Comparison of ENCODE assay signal across 8 mouse cellular contexts in genomic region chr8:83740976-83741741, GRCm38 (mm10). TPM values are rescaled to one million over a fixed set of nuclear protein-coding genes. Genes with fewer than 3 reads are reported as not detected.
DNase-seq lines count a peak whose midpoint lies in the region; ATAC-seq and TF ChIP-seq lines count a peak whose summit lies in the region.

Gene Adgre5 (minus strand): TSS chr8:83741326.

- peaks cover 42% of the 10 kb centered on the region for H3K4me1 ChIP-seq in embryonic facial prominence, embryonic 13.5 days
- peaks cover 35% of the 10 kb centered on the region for H3K4me1 ChIP-seq in heart, embryonic 12.5 days (replicated peaks)
- peaks cover 53% of the 10 kb centered on the region for H3K4me1 ChIP-seq in kidney, embryonic 15.5 days

- H3K9me3 ChIP-seq in embryonic facial prominence, embryonic 13.5 days: no peaks in the 10 kb centered on the region
- no peaks in the 10 kb centered on the region for H3K9me3 ChIP-seq in heart, embryonic 12.5 days (replicated peaks)
- H3K9me3 ChIP-seq in kidney, embryonic 15.5 days (replicated peaks): no peaks in the 10 kb centered on the region

- DNase-seq in left cerebral cortex, adult 2 months (ENCODE audit: extremely low spot score in 1 of 2, low spot score in 2 of 2): no peak
- DNase-seq in left cerebral cortex, postnatal 36 days (ENCODE audit: low spot score in 2 of 2): no peak
- DNase-seq in lung, postnatal 25 days (ENCODE audit: low spot score): peak; percentile 91
- peak; percentile 54 for DNase-seq in retina, embryonic 14.5 days (ENCODE audit: low spot score)
- DNase-seq in yolk sac, embryonic 10.5 days (ENCODE audit: low spot score): peak; percentile 69

- H3K36me3 ChIP-seq in embryonic facial prominence, embryonic 13.5 days: no peaks in the 10 kb centered on the region
- H3K36me3 ChIP-seq in heart, embryonic 12.5 days: 0 out of 2 replicates have a peak, but pooled peaks cover 3% of the 10 kb centered on the region
- H3K36me3 ChIP-seq in kidney, embryonic 15.5 days: no peaks in the 10 kb centered on the region

- ATAC-seq in embryonic facial prominence, embryonic 13.5 days (ENCODE audit: insufficient number of reproducible peaks, insufficient read depth, low FRiP score, low TSS enrichment, low read depth): no peak
- ATAC-seq in heart, embryonic 12.5 days (ENCODE audit: insufficient number of reproducible peaks, low FRiP score): peak; percentile 80
- ATAC-seq in kidney, embryonic 15.5 days (replicated peaks; ENCODE audit: low FRiP score): peak; percentile 67

- TF ChIP-seq CTCF in left cerebral cortex, adult 2 months (IDR thresholded peaks at IDR 0.05): no peak; the same call in 1 of the 2 replicates

- intact Hi-C loops in left cerebral cortex, adult 2 months (cut with DNase I): no loop called here
- intact Hi-C loops in left cerebral cortex, postnatal 36 days (cut with DNase I): no loop called here

- H3K27ac ChIP-seq in left cerebral cortex, adult 2 months: peak within 1 kb of the TSS; percentile 81
- peak within 1 kb of the TSS; percentile 85 for H3K27ac ChIP-seq in embryonic facial prominence, embryonic 13.5 days
- H3K27ac ChIP-seq in heart, embryonic 12.5 days (ENCODE audit: poor library complexity, severe bottlenecking): peak within 1 kb of the TSS; percentile 69
- peak within 1 kb of the TSS; percentile 76 for H3K27ac ChIP-seq in kidney, embryonic 15.5 days

- H3K9ac ChIP-seq in embryonic facial prominence, embryonic 13.5 days: peak within 1 kb of the TSS; percentile 83
- H3K9ac ChIP-seq in heart, embryonic 12.5 days: peak within 1 kb of the TSS; percentile 87
- H3K9ac ChIP-seq in kidney, embryonic 15.5 days: peak within 1 kb of the TSS; percentile 66

- no peaks in the 10 kb centered on the region for H3K27me3 ChIP-seq in embryonic facial prominence, embryonic 13.5 days
- H3K27me3 ChIP-seq in heart, embryonic 12.5 days (replicated peaks): no peaks in the 10 kb centered on the region
- peaks cover 10% of the 10 kb centered on the region; the same call in 1 of the 2 replicates for H3K27me3 ChIP-seq in kidney, embryonic 15.5 days

- peak within 1 kb of the TSS; percentile 88 for H3K4me2 ChIP-seq in embryonic facial prominence, embryonic 13.5 days
- H3K4me2 ChIP-seq in heart, embryonic 12.5 days: peak within 1 kb of the TSS; percentile 88
- H3K4me2 ChIP-seq in kidney, embryonic 15.5 days: peak within 1 kb of the TSS; percentile 89

- peak within 1 kb of the TSS; percentile 46 for H3K4me3 ChIP-seq in left cerebral cortex, adult 2 months
- H3K4me3 ChIP-seq in embryonic facial prominence, embryonic 13.5 days: peak within 1 kb of the TSS; percentile 62
- peak within 1 kb of the TSS; percentile 58 for H3K4me3 ChIP-seq in heart, embryonic 12.5 days
- H3K4me3 ChIP-seq in kidney, embryonic 15.5 days (replicated peaks): peak within 1 kb of the TSS; percentile 60

- 1% methylated on average over 47 of the region's 56 CpGs for WGBS in embryonic facial prominence, embryonic 13.5 days
- WGBS in heart, embryonic 12.5 days: 2% methylated on average over 50 of the region's 56 CpGs
- WGBS in kidney, embryonic 15.5 days: 2% methylated on average over 40 of the region's 56 CpGs

RNA-seq across cellular contexts. Expression of gene Adgre5, which starts in this region (rescaled TPM):
- 10 to 100 TPM in 1 of 2 experiments, 1 to 10 TPM in 1; 8.9 to 11.5 TPM for total RNA-seq in left cerebral cortex, adult 2 months (2021)
- total RNA-seq in left cerebral cortex, postnatal 36 days (2021): 10 to 100 TPM in 1 of 2 experiments, 1 to 10 TPM in 1; 6.0 to 10.8 TPM
- 27.1 and 27.7 TPM in 2 replicates for polyA plus RNA-seq in embryonic facial prominence, embryonic 13.5 days (2015; fragmentation: Nextera tagmentation; extraction: Ambion mirVana)
- polyA plus RNA-seq in heart, embryonic 12.5 days (2016; fragmentation: Nextera tagmentation; extraction: Ambion mirVana): 26.2 and 29.2 TPM in 2 replicates
- polyA plus RNA-seq in kidney, embryonic 15.5 days (2015; fragmentation: Nextera tagmentation; extraction: Ambion mirVana): 31.9 and 35.4 TPM in 2 replicates

Comparison
In these comparisons a context has a peak if more than half of its experiments do, and no peak if none do; other contexts are left out.
1. DNase-seq: peak in lung, postnatal 25 days (single experiment), retina, embryonic 14.5 days (single experiment) and yolk sac, embryonic 10.5 days (single experiment); none in left cerebral cortex, adult 2 months (0 of 2) and left cerebral cortex, postnatal 36 days (0 of 2).
2. Peak in every context shown above with its lines, with median percentiles within 50 percentile points of each other: H3K27ac ChIP-seq, H3K4me3 ChIP-seq, H3K4me2 ChIP-seq and H3K9ac ChIP-seq.